Mouse (Mus musculus) hindbrain, embryonic 15.5 days (tissue): ENCODE measurements around the gene Nav1. TPM values are rescaled to one million over a fixed set of nuclear protein-coding genes. Genes with fewer than 3 reads are reported as not detected.

ENCODE experiments used
- ATAC-seq: fragments of 200-750 bp; cut with Nextera tagmentation; 2 replicates; pipeline ENCODE4 v1.8.0; 2017; ENCODE audit warnings: low read depth, moderate number of reproducible peaks, moderate TSS enrichment; ENCODE audit not compliant: low FRiP score
- H3K27ac ChIP-seq: fragments of 300-500 bp; sonication (generic); replicated peaks from 2 replicates; pipeline ENCODE4 v1.5.1; 2015; ENCODE audit warnings: mild to moderate bottlenecking, inconsistent platforms
- H3K27me3 ChIP-seq: fragments of 300-500 bp; sonication (generic); 2 replicates; pipeline ENCODE4 v1.6.1; 2015; ENCODE audit warnings: control low read depth, inconsistent platforms
- H3K36me3 ChIP-seq: fragments of 300-500 bp; sonication (generic); 2 replicates; pipeline ENCODE4 v1.6.1; 2015; ENCODE audit warnings: control low read depth, inconsistent platforms
- H3K4me1 ChIP-seq: fragments of 300-500 bp; sonication (generic); replicated peaks from 2 replicates; pipeline ENCODE4 v1.6.1; 2015; ENCODE audit warnings: control low read depth, inconsistent platforms
- H3K4me2 ChIP-seq: fragments of 300-500 bp; sonication (generic); 2 replicates; pipeline ENCODE4 v1.6.1; 2015; ENCODE audit warnings: moderate library complexity, mild to moderate bottlenecking, inconsistent platforms
- H3K4me3 ChIP-seq: fragments of 300-500 bp; sonication (generic); 2 replicates; pipeline ENCODE4 v1.5.1; 2015; ENCODE audit warnings: mild to moderate bottlenecking, inconsistent platforms
- H3K9ac ChIP-seq: fragments of 300-500 bp; sonication (generic); 2 replicates; pipeline ENCODE4 v1.6.1; 2015; ENCODE audit warnings: inconsistent platforms
- H3K9me3 ChIP-seq: fragments of 300-500 bp; sonication (generic); 2 replicates; pipeline ENCODE4 v1.6.1; 2016; ENCODE audit warnings: control low read depth, inconsistent platforms
- WGBS: fragments of 180-500 bp; shearing (Covaris S2); methylation state at CpG from one replicate; pipeline ENCODE4 v1.1.7; 2015; 5-methylcytosine and 5-hydroxymethylcytosine counted together
- polyA plus RNA-seq: library from polyadenylated mRNA; unstranded; fragments of >200 nt; fragmentation: Nextera tagmentation; extraction: Ambion mirVana; gene quantifications from 2 replicates; pipeline ENCODE4 v1.2.1, GENCODE M21; 2015

Nav1 gene
- polyA plus RNA-seq, 1 experiment from 2014 or later: 51.3 TPM

GRCm38 (mm10) chr1:135593560-135594278, 13.4 kb downstream of the Nav1 start:
- H3K27ac ChIP-seq: no peak overlapping the region
- no peaks in the 10 kb centered on the region for H3K9me3 ChIP-seq
- no peak for ATAC-seq
- peaks cover 2% of the 10 kb centered on the region; the same call in 1 of the 2 replicates for H3K4me1 ChIP-seq
- H3K27me3 ChIP-seq: no peaks in the 10 kb centered on the region
- H3K36me3 ChIP-seq: no peaks in the 10 kb centered on the region
- no peak overlapping the region for H3K9ac ChIP-seq
- WGBS: 69% methylated on average over 6 of the region's 6 CpGs
- no peak overlapping the region for H3K4me2 ChIP-seq
- no peak overlapping the region for H3K4me3 ChIP-seq

DNA sequence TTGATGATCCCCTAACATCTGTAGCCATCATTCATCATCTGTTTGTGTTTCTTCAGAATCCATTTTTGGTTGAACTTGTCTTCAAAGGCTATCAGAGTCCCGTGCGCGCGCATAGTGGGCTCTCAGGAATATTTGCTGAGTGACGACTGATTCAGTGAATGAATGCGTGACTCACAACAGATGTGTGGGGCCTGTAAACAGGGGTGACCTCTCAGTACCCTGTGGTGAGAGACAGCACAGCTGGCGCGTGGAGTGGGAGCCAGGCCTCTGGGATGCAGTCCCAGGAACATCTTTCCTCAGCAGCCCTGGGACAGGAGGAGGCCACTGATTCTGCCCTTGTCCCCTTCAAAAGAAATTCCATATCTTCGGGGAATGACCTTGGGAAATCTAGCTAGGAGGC, 16.3 kb downstream of the Nav1 start:
- H3K4me1 ChIP-seq: peaks cover 20% of the 10 kb centered on the region
- no peaks in the 10 kb centered on the region for H3K27me3 ChIP-seq
- no peak overlapping the region for H3K4me2 ChIP-seq
- no peaks in the 10 kb centered on the region for H3K9me3 ChIP-seq
- 83% methylated on average over 9 of the region's 9 CpGs for WGBS
- H3K36me3 ChIP-seq: no peaks in the 10 kb centered on the region
- no peak overlapping the region for H3K4me3 ChIP-seq
- no peak overlapping the region for H3K27ac ChIP-seq
- H3K9ac ChIP-seq: no peak overlapping the region
- no peak for ATAC-seq

GRCm38 (mm10) chr1:135588973-135589372, 18.1 kb downstream of the Nav1 start:
- no peak for ATAC-seq
- 66% methylated on average over 3 of the region's 3 CpGs for WGBS
- Histone ChIP-seq H3K27ac (peak overlapping the region; percentile 58; the same call in 1 of the 2 replicates), H3K4me2 (no peak overlapping the region), H3K9me3 (no peaks in the 10 kb centered on the region), H3K9ac (no peak overlapping the region), H3K27me3 (no peaks in the 10 kb centered on the region), H3K4me3 (no peak overlapping the region), H3K4me1 (peaks cover 23% of the 10 kb centered on the region), H3K36me3 (no peaks in the 10 kb centered on the region)

DNA sequence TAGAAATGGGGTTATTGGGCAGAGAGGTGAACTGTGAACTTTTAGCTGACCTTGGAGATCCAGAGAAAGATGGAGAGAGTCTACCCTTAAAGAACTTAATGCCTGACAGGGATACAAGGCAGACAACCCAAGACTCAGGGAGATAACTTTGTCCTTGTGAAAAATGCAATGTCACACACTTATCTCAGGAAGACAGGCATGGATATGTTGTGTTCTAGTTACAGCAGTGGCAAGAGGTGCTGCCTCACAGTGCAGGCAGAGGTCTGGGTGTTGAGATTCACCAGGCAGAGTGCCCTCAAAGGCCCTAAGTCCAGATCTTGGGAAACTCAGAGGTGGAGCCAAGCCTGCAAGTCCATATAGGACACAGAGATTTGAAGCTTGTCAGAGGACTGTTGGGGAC, 20.2 kb downstream of the Nav1 start:
- no peaks in the 10 kb centered on the region for H3K9me3 ChIP-seq
- no peaks in the 10 kb centered on the region for H3K36me3 ChIP-seq
- no peaks in the 10 kb centered on the region for H3K27me3 ChIP-seq
- H3K4me1 ChIP-seq: peaks cover 38% of the 10 kb centered on the region
- H3K4me3 ChIP-seq: no peak overlapping the region
- no peak for ATAC-seq
- H3K9ac ChIP-seq: no peak overlapping the region
- H3K27ac ChIP-seq: no peak overlapping the region
- H3K4me2 ChIP-seq: no peak overlapping the region

DNA sequence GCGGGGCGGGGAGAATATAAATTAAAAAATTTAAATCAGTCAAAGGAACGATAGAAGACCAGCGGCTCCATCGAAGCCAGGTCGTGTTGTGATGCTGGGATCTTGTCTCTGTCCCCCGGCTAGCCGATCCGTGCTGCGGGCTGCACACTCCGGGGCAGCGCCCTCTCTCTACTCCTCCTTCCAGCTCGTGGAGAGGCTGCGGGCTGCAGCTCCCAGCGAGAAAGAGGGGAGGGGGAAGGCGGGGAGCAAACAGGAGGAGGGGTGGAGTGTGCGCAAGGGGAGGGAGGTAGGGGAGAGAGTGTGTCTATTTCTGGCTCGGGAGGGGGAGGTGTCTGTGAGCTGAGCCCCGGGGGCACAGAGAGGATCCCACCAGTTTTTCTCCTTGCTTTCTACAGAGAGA, 21.5 kb downstream of the Nav1 start:
- Histone ChIP-seq H3K9me3 (no peaks in the 10 kb centered on the region), H3K4me1 (peaks cover 51% of the 10 kb centered on the region), H3K27me3 (no peaks in the 10 kb centered on the region), H3K36me3 (no peaks in the 10 kb centered on the region), H3K4me3 (peak overlapping the region; percentile 54), H3K9ac (peak overlapping the region; percentile 94), H3K27ac (peak overlapping the region; percentile 86), H3K4me2 (peak overlapping the region; percentile 85)
- WGBS: 1% methylated on average over 19 of the region's 19 CpGs
- peak; percentile 58 for ATAC-seq

DNA sequence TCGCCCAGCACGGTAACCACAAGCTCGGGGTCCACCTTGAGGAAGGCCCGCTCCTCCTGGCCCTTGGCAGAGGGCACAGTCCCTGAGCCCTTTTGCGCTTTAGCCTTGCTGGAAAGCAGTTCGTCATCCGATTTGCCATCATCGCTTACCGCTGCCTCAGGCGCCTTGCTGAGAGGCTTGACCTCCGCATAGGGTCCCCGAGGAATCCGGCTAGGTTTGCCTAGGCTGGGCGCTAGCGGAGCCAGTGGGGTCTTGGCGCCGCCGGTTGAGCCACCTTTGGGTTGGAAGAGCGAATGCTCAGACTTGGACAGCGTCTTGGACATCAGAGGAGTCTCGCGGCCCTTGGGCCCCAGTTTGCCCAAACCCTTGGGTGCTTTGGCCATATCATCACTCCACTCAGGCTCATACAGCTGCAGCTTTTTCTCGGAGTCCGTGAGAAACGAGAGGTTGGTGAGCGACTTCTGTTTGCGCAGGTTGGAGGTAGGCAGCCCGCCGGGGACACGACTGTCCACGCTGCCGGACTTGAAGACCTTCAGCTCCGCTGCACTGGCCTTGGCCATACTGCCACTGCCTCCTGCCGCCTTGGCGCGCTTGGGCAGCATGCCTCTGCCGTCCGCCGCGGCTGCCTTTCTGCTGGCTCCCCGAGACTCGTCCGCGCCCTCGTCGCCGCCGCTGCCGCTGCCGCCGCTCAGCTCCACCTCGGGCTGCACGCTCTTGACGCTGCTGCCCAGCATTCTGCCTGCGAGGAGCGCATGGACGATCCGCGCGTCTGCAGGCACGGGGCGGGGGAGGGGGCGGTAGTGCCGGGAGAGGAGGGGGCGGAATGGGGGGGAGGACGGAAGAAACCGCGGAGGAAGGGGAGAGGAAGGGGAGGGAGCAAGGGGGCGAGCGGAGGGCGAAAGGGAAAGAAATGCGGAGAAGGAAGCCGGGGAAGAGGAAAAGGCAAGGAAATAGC, 22.2 kb downstream of the Nav1 start:
- ATAC-seq: peak; percentile 37
- Histone ChIP-seq H3K9ac (peak overlapping the region; percentile 94), H3K9me3 (no peaks in the 10 kb centered on the region), H3K27ac (peak overlapping the region; percentile 86), H3K4me1 (peaks cover 58% of the 10 kb centered on the region), H3K4me2 (peak overlapping the region; percentile 85), H3K27me3 (no peaks in the 10 kb centered on the region), H3K36me3 (no peaks in the 10 kb centered on the region), H3K4me3 (peak overlapping the region; percentile 54)
- WGBS: under 1% methylated on average over 71 of the region's 73 CpGs

GRCm38 (mm10) chr1:135583678-135584515, 23.2 kb downstream of the Nav1 start:
- Histone ChIP-seq H3K36me3 (no peaks in the 10 kb centered on the region), H3K4me1 (peaks cover 68% of the 10 kb centered on the region), H3K9ac (peak overlapping the region; percentile 94), H3K4me2 (peak overlapping the region; percentile 85), H3K27me3 (no peaks in the 10 kb centered on the region), H3K27ac (peak overlapping the region; percentile 86), H3K4me3 (peak overlapping the region; percentile 54), H3K9me3 (no peaks in the 10 kb centered on the region)
- ATAC-seq: no peak
- WGBS: 4% methylated on average over 21 of the region's 21 CpGs

DNA sequence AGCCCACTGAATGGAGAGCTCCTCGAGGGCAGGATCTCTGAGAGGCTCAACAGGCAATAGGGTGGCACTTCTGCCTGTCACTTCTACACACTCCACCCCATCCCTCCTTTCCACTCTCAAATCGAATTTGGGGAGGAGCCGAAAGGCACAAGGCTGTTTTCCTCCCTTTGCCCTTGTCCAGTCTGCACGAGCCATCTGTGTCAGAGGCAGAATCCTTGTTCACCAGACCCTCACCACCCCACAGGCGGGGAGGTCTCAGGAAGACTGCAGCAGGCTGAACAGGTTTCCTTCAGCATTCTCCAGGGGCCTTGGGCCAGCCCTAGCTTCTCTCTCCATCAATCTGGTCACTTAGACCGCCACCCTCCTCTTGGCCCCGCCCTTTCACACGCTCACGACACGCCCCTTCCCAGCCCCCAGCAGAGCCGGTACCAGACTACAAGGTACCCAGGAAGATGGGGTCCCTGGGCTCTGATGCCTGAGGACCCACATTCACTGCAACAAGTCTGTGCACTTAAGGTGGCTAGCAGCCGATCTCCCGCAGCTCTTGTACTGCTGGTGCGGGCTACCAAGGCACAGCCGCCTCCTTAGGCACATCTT, 23.9 kb downstream of the Nav1 start:
- Histone ChIP-seq H3K9me3 (no peaks in the 10 kb centered on the region), H3K4me2 (peak overlapping the region; percentile 85), H3K27ac (peak overlapping the region; percentile 86), H3K36me3 (no peaks in the 10 kb centered on the region), H3K4me1 (peaks cover 68% of the 10 kb centered on the region), H3K9ac (peak overlapping the region; percentile 94), H3K27me3 (no peaks in the 10 kb centered on the region), H3K4me3 (peak overlapping the region; percentile 54)
- ATAC-seq: peak; percentile 68
- 2% methylated on average over 15 of the region's 15 CpGs for WGBS

GRCm38 (mm10) chr1:135581001-135581400, 26.1 kb downstream of the Nav1 start:
- Histone ChIP-seq H3K27ac (peak overlapping the region; percentile 22; the same call in 1 of the 2 replicates), H3K4me1 (peaks cover 74% of the 10 kb centered on the region), H3K9ac (peak overlapping the region; percentile 94; the same call in 1 of the 2 replicates), H3K27me3 (no peaks in the 10 kb centered on the region), H3K36me3 (no peaks in the 10 kb centered on the region), H3K4me3 (peak overlapping the region; percentile 54), H3K4me2 (peak overlapping the region; percentile 85), H3K9me3 (no peaks in the 10 kb centered on the region)
- no peak for ATAC-seq
- 13% methylated on average over 8 of the region's 8 CpGs for WGBS

DNA sequence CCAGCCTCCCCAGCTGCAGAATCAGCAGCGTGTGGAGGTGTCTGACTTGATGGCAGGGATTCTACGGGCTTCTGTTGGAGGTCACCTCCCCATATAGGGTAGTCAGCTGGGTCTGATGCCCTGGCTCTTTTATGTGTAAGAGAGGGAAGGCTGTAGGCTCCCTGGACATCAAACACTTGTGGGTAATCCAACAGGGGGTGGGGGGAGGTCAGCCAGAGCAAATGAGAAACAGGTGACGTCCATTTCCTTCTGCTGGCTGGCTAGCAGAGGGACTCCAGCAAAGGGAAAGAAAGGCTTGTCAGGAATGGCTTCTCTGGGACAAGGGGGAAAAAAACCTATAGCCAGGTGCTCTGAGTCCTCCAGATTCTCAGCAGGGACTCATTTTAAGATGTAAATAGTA, 28.0 kb downstream of the Nav1 start:
- peaks cover 86% of the 10 kb centered on the region for H3K4me1 ChIP-seq
- WGBS: 54% methylated on average over 3 of the region's 3 CpGs
- 0 out of 2 replicates have a peak overlapping the region, but pooled peaks have one; percentile 34 for H3K9ac ChIP-seq
- no peak overlapping the region for H3K4me3 ChIP-seq
- no peaks in the 10 kb centered on the region for H3K9me3 ChIP-seq
- no peaks in the 10 kb centered on the region for H3K36me3 ChIP-seq
- H3K4me2 ChIP-seq: peak overlapping the region; percentile 85
- no peaks in the 10 kb centered on the region for H3K27me3 ChIP-seq
- no peak for ATAC-seq
- H3K27ac ChIP-seq: no peak overlapping the region

DNA sequence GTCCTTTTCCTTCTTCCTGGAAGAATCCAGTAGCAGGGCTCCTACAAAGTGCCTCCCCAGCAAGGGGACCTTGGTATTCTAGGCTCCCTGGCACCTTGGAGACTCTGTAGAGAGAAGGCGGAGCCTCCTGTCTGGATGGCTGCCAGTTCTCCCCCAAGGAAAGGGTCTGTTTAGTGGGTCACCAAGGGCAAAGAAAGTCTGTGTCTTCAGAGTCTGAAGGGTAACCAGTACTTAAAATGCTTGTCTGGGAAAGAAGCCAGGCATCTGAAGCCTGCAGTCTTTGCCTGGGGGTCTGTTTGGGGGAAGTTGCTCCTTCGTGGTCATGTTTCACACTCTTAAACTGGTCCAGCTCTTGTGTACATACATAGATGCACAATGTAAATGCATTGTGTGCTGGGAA, 29.3 kb downstream of the Nav1 start:
- Histone ChIP-seq H3K4me2 (no peak overlapping the region), H3K9ac (no peak overlapping the region), H3K4me3 (no peak overlapping the region), H3K9me3 (no peaks in the 10 kb centered on the region), H3K27ac (no peak overlapping the region), H3K27me3 (no peaks in the 10 kb centered on the region), H3K4me1 (peaks cover 90% of the 10 kb centered on the region), H3K36me3 (no peaks in the 10 kb centered on the region)
- 52% methylated on average over 2 of the region's 2 CpGs for WGBS
- no peak for ATAC-seq
